Mouse (Mus musculus) urinary bladder, postnatal 10 days (tissue): Measurements from ENCODE around the gene Runx2.

Experiments used
- DNase-seq: peaks from one replicate; pipeline ENCODE4 v3.0.0; 2022; ENCODE audit warnings: low spot score

The Runx2 gene

DNA sequence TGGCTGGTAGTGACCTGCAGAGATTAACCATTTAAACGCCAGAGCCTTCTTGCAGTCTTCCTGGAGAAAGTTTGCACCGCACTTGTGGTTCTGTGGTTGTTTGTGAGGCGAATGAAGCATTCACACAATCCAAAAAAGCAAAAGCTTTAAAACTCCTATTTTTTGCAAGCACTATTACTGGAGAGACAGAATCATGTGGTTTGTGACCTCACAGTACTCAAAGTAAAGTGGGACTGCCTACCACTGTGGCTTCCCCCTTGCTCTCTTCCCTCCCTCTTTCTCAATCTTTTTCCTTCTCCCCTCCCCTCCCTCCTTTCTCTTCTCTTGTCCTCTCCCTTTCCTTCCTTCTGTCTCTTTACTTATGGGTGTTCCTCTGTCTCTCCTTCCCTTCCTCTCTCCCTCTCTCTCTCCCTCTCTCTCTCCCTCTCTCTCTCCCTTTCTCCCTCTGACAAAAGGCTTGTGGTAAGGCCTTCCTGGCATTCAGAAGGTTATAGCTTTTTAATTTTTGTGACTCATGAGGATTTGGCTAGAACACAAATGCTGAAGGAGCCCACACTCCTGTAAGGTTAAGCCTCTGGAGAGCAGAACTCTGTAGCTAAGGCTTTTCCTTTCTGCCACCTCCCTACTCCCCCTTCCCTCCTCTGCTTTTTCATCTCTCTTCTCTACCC is at the start of gene Runx2:
TSS of gene Runx2 (minus strand) at position 290 of the 668 bp plus-strand sequence.
- no peak for DNase-seq

DNA sequence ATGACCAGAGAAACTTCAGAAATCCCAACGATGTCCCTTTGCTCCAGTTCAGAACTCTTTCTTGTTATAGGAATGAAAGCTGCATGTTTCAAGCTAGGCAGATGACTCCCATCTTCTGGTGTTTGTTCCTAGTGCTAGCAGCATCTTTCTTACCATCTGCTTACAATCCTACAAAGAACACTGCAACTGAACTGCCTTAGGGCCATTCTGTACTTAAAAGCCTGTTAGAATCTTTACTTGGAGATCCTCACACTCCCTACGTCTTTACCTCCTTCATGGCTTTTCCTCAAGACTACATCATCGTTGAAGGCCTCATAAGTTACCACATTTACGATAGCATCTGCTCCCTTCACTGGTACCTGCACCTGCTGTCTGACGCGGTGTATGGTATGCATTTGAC is 48.6 kb upstream of the Runx2 start:
- no peak for DNase-seq

DNA sequence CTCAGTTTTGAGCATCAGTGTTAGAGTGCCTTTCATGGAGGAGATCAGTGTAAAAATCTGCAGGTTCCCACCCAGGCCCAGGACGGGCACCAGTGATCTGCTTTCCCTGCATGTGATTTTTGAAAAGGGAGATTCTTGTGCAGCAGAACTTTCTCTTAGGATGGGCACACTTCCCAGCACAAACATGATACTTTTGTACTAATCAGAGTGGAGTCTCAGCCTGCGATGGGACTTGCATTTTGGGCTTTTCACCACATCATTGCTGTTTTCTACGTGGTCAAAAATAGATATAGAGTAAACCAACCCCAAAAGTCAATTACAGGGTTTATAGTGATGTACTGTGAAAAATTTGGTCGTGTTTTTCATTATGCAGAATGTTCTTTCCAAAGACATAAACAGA is 27.6 kb upstream of the Runx2 start:
- no peak for DNase-seq

DNA sequence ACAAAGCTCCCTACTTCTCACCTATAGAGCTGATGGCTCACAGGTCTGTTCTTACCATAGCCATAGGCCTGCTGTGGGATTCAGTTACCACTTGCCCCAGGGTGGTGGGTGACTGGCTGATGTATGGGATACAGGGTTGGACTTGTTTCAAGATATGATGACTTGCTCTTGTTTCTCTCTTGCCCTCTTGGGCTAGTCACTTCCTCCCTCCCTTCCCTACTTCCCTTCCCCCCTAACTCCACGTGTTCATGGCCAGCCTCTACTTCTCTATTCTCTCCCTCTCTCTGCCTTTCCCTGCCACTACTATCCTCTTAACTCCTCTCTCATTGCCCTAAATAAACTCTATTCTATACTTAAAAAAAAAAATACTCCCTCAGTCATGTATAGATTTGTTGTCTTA is 16.6 kb upstream of the Runx2 start:
- DNase-seq, result no peak

DNA sequence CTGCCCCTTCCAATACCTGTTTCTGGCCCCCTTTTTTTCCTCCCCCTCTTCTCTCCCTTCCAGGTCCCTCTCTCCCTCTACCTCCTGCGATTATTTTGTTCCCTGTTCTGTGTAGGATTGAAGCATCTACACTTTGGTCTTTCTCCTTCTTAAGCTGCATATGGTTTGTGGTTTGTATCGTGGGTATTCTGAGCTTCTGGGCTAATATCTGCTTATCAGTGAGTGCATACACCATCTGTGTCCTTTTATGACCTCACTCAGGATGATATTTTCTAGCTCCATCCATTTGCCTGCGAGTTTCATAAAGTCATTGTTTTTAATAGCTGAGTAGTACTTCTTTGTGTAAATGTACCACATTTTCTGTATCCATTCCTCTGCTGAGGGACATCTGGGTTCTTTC is 15.0 kb upstream of the Runx2 start:
- no peak for DNase-seq

DNA sequence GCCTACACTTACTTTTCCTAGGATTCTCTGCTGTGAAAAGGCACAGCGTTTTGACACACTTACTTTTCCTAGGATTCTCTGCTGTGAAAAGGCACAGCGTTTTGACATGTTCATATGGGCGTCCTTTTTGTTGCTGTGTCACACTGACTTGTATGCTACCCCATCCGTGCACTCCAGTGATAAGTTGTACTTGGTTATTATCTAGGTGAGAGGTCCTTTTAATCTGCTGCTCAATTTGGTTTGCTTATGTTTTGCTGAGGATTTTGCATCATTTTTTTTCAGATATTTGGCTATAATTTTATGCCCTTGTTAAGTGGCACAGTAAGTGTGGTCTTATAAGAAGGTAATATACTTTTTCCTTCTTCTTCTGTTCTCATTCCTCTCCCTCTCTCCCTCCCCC is 13.4 kb upstream of the Runx2 start:
- DNase-seq, result no peak

DNA sequence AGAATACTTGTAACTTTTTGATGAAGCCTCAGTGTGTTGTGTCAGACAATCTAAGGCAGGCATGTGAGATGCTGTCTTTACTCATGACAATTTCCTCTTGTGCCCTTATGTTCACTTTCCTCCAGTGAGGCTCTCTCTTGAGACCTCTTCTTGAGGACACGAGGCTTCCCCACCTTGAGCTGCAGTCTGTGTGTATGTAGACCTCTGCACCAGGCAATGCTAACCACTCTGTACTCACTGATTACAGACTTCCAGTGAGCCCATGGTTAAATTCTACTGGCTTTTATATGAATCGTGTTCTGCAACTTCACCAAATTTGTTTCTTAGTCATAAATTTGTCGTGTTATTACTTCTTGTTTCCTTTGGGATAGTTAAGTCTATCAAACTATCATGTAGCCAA is 12.5 kb upstream of the Runx2 start:
- no peak for DNase-seq

DNA sequence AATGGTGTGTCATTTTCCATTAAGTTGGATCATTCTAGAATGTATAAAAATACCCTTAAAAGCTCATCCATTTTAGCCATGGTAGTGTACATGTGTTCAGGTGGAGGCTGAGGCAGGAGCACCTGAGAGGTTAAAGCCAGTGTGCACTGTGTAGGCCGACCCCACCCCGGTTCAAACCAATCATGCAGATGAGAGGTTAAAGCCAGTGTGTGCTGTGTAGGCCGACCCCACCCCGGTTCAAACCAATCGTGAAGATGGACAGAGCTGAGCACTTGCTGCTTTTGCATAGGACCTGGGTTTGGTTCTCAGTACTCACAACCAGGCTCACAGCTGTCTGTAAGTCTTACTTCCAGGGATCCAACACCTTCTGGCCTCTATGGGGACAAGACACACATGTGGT is 7.3 kb upstream of the Runx2 start:
- no peak for DNase-seq

DNA sequence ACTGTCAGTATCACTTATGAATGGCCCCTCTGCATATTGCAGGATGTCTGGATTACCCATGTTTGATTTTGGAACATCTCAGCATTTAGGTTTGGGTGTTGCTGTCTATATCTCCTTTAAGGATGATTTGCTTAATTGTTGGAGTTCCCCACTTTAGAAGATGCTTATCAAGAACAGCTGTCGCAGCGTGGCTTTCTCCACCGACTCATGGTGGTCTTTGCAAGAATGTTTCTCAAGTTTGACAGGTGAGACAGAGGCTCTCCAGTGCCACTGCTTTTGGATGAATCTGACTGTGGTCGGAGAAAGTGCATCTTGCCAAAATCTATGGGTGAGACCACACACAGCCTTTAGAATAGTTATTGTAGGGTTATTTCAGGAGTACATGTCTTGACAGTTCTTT is 5.2 kb upstream of the Runx2 start:
- DNase-seq, result no peak

DNA sequence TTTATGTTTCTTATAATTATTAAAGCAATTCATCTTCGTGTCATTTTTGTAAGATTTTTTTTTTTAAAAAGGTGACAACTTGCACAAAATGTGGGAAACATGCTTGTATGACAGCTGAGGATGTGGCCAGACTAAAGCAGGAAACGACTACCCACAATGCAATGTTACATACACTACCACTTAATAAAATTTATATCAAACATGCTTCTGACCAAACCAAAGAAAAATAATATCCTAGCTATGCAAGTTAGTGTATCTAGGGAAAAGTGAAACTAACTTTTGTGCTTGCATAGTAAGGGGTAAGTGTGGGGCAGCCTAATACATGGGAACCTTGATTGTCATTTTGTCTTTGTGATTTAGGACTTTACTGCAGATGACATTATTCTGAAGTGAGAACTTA is 4.2 kb upstream of the Runx2 start:
- no peak for DNase-seq

DNA sequence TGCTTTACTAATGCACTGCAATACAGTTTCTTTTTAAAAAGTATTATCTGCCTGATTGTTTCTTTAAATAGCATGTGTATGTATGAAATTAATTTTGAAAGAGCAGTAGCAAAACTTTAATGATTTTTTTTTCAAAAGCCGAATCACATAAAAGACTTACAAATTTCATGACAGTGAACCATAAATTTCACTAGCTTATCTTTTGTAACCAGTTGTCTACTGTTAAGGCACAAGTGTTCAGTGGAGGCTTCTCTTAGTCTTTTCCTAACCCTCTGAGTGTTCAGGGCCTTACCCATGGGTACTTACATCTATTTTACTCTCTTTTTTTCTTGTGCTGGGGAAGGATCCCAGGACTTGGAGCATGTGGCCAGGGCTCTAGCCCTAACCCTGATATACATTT is 7.6 kb downstream of the Runx2 start:
- DNase-seq, result no peak

DNA sequence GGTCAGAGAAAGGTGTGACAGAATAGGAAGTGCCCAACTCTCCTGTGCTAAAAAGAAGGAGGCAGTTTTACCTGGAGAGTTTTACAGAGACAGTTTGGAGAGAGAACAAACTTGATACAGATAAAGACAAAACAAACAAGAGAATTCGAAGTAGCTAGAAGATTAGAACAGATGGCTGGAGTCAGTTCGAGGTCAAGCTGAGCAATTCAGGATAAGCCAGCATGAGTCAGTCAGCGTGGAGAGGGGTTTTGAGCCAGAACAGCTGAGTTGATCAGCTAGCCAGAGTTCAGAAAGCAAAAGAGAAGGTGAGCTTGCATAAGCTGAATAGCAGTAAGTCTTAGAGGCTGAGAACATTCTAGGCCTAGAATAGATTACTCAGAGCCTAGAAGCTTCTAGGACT is 17.3 kb downstream of the Runx2 start:
- no peak for DNase-seq

DNA sequence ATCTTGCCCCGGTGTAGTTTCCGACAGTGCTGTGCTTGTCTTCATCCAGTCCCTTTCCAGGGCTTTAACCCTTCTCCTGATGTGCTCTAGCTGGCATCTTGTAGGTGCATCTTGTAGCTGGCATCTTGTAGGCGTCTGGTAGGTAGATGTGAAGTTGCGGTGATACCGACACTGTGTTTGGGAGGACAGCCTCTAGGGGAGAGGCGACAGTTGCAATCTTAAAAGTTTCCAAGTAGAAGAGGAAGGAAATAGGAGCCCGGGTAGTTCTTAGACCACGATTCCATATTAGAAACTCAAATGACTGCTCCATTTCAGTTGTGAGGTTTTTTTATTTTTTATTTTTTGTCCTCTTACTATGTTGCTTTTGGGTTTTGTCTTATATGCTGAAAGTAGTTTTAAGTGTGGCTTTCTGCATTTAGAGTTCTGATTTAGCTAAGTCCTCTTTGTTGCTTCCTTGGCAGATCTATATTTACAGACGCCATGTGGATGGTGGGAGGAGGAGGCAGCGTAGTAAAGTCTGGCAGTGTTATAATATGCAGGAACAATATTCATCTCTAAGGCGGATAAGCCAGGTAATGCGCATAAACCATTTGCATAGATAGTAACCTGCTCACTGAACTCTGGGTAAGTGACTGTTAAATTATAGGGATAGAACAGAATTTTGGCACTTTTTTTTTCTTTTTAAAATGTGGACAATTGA is 22.2 kb downstream of the Runx2 start:
- no peak for DNase-seq

DNA sequence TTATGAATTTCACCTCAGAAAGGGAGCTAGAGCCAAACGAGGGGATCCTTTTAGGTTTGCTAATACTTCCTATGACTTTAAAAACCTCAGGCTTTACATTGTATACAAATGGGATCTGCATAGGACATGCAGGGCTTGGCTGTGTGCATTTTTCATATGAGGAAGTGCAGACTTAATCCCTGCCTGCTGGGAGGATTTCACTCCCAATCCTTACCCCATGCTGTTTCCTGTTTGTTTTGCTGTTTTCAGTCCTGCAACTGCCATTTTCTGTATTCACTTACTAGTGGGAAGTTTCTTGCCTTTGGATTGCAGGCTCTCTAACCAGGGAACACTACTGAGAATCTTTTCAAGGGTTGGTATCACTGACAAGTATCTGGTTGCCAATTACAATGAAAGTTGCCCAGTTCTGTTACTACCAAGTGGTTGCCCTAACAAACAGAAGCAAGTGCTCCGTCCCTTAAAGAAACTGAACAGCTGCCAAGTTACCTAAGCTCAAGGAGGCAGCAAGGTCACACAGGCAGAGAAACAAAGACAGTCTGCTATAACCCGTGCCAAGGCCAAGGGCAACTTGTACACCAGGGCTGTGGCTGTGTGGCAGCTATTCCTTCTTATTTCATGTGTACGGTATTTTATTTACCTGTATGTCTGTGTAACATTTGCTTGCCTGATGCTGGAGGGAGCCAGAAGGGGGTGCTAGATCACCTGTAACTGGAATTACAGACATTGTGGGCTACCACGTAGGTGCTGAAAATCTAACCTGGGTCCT is 25.4 kb downstream of the Runx2 start:
- DNase-seq, result no peak

DNA sequence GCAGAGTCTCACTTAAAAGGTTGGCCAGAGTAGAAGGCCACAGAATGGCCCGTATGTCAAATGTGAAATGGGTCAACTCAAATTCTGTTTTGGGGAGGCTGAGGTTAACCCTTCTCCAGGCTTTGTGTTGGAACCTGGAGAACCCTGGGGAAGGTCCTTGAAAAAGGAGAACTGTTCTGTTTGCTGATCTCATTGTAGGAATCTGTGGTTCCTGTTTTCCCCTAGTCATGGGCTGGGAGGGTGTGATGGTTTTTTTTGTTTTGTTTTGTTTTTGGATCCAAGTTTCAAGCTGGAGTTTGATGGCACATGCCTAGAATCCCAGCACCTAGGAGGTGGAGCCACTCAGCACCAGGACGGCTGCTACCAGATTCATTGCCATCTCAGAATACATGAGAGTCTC is 31.5 kb downstream of the Runx2 start:
- DNase-seq, result no peak

DNA sequence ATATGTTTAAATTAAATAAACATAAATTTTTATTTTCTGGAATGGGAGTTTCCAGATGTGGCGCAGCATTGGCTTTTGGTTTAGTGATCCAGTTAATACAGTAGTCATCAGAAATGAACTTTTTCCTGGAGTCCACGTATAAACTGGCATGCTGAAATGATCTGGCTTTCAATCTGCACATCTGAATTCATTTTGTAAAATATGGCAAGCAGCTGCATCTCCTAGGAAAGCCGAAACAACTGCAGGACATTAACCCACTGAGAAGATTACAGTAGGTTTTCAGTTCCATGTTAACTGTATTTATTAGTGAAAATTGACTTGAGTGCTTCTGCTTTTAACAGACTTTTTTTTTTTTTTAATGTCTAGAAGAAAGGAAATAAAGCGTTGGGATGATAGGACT is 32.2 kb downstream of the Runx2 start:
- no peak for DNase-seq

DNA sequence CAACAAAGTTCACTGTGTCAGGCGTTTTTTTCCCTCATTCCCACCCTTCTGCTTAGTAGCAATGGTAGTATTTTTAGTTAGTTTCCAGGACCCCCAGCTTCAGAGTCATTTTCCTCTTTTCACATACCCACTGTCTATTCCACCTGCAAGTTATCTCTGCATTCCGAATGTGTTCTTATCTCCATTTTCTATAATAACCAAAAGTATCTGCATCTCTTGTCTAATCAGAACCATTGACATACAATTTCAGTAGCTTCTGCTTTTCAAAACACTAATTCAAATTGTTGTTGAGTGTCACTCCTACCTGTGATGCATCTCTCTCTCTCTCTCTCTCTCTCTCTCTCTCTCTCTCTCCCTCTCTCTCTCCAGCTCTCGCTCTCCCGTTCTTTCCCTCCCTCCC is 34.2 kb downstream of the Runx2 start:
- DNase-seq, result no peak

DNA sequence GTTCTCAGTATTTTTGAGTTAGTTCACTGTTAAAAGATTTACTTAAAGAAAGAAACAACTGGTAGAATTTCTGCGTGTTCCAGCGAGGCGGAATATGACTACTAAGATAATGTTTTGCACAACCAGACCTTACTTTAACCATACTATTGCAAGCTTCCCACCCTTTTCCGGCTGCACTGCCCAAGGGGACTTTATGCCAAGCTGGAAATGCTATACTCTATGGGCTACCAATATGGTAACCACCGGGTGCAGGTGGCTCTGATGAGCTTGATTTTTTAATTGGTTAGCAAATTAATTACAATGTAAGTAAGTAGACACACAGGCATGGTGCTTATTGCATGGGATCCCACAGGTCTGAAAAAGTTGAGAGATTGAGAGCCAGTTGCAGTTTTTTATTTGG is 36.5 kb downstream of the Runx2 start:
- no peak for DNase-seq

DNA sequence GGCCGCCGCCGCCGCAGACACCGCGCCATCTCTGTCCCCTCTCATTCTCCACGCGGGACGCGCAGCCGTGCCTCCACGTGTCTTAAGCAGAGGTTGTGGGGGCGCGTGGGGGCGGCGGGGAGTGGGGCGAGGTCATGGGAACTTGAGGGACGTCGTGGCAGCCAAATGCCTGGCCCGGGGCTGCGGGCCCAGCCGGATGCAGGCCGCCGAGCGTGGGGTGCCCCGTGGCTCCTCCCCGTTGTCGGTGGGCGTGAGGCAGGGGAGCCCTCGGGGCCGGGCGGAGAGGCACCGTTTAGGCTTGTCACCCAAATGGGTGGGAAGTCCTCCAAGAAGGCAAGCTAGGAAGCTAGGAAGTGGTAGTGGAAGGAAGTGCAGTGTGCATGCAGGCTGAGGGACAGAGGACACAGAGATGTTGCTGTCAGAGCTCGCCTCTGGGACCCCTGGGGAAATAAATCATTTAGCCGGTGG is 37.2 kb downstream of the Runx2 start:
- DNase-seq, result peak; percentile 15

DNA sequence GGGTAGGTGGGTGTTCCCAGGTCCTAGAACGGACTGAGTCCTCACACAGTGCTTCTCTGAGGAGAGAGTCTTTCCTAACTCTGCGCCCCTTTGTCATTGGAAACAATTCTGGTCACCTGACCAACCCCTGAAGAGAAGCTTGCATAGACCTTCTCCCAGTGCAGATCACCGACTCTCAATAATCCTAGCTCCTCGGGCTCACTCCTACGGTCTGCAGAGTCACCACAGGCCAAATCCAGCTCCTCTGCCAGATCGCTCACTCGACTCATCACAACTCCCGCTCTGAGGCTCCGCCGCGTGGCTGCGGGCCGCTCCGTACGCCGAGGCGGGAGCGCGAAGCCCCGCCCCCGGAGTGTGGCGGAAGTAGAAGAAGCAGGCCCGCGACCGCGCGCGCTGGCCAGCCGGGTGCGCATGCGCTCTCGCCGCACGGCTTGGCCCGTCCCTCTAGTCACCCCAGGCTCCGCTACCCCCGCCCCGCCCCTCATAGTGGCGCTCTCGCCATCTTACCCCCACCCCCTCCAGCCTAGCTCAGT is 37.8 kb downstream of the Runx2 start, which contains the start of gene Supt3:
TSS of gene Supt3 (plus strand) at position 415 of the 533 bp plus-strand sequence.
- peak; percentile 86 for DNase-seq

DNA sequence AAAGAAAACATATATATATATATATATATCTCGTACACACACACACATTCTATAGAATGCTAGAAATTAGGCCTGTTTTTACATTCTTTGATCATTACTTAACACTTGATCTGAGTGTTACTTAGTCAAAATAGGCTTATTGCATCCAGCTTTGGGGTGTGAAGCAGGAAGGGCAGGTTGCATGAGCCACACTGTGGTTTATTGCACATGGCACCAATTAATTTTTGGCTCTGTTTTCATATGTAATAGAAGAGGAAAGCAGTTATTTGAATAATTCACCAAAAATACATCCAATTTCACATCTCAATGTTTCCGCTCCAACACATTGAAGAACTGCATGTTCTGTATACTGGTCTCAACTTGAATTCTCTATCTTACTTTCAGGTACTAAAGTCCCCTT is 42.0 kb downstream of the Runx2 start:
- no peak for DNase-seq

DNA sequence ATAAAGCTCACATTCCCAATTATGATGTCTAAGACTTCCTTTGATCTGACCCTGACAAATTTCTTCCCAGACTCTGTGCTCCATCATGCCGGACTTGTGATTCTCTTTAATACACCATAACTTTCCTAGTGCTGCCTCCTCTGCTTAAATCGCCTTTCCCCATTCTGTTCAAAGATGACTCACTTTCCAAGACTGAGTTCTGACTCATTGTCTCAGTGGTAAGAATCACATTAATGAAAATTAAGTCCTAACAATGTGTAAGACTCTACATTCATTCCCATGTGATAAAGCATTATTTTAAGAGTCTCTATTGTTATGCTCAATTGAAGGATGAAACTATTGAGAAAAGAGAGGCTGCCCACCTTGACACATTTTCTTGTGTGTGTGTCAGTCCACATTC is 43.7 kb downstream of the Runx2 start:
- no peak for DNase-seq

DNA sequence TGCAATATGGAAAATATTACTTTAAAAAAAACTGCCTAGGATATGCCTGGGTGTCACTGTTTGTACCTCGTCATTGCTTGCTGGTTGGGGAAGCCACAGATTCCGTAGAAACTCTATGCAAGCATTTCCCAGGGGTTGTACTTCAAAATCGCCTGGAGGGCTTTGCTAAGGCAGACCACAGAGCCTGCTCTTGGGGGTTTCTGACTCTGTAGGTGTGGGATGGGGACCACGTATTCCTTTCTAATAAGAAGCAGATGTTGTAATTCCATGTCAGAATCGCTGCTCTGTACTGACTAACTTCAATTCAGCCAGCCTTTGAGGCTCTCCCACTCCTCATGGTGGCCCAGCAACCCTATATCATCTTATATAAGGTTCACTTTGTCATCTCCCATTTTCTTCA is 46.1 kb downstream of the Runx2 start:
- DNase-seq, result no peak
